Mouse (Mus musculus) small intestine, adult 2 months (tissue): ENCODE results near the gene Plppr2. TPM values are rescaled to one million over a fixed set of nuclear protein-coding genes. Genes with fewer than 3 reads are reported as not detected.

Source experiments
- H3K27ac ChIP-seq: fragments of 200-500 bp; 2 replicates; pipeline ENCODE4 v1.5.1; 2012; ENCODE audit warnings: low read depth, low read length, control low read depth, inconsistent platforms; ENCODE audit not compliant: insufficient read depth
- H3K27me3 ChIP-seq: fragments of 200-500 bp; 2 replicates; pipeline ENCODE4 v1.6.1; 2012; ENCODE audit warnings: mild to moderate bottlenecking, moderate library complexity, low read length, inconsistent platforms; ENCODE audit not compliant: control insufficient read depth, insufficient read depth
- H3K36me3 ChIP-seq: fragments of 200-500 bp; 2 replicates; pipeline ENCODE4 v1.6.1; 2012; ENCODE audit warnings: mild to moderate bottlenecking, low read length, control low read depth, inconsistent platforms; ENCODE audit not compliant: control insufficient read depth, insufficient read depth
- H3K4me1 ChIP-seq: fragments of 200-500 bp; 2 replicates; pipeline ENCODE4 v1.6.1; 2012; ENCODE audit warnings: low read length, inconsistent platforms, mixed read lengths; ENCODE audit not compliant: control insufficient read depth, insufficient read depth, insufficient read length
- H3K4me3 ChIP-seq: fragments of 200-500 bp; 2 replicates; pipeline ENCODE4 v1.5.1; 2012; ENCODE audit warnings: low read depth, mild to moderate bottlenecking, control low read depth, inconsistent platforms, low read length, moderate library complexity
- CTCF ChIP-seq: fragments of 200-500 bp; IDR thresholded peaks from 2 replicates; pipeline ENCODE4 v1.5.1; 2012; ENCODE audit warnings: low read depth, mild to moderate bottlenecking, control low read depth, inconsistent platforms, low read length, moderate library complexity, mixed read lengths; ENCODE audit not compliant: insufficient replicate concordance, insufficient read length; ENCODE audit errors: extremely low read depth
- POLR2A ChIP-seq: fragments of 200-500 bp; IDR thresholded peaks from 2 replicates; pipeline ENCODE4 v1.6.1; 2012; ENCODE audit warnings: low read depth, mild to moderate bottlenecking, control low read depth, inconsistent platforms, low read length, moderate library complexity
- WGBS: fragments of 180-500 bp; shearing (Covaris S2); methylation state at CpG from one replicate; pipeline ENCODE4 v1.1.7; 2018; 5-methylcytosine and 5-hydroxymethylcytosine counted together
- polyA plus RNA-seq: library from polyadenylated mRNA; depleted of rRNA; stranded (reverse); fragments of >200 nt; gene quantifications from 2 replicates; pipeline ENCODE4 v1.2.3, GENCODE M21; 2012

Plppr2 gene
- polyA plus RNA-seq, 1 experiment, result 5.5 TPM

DNA sequence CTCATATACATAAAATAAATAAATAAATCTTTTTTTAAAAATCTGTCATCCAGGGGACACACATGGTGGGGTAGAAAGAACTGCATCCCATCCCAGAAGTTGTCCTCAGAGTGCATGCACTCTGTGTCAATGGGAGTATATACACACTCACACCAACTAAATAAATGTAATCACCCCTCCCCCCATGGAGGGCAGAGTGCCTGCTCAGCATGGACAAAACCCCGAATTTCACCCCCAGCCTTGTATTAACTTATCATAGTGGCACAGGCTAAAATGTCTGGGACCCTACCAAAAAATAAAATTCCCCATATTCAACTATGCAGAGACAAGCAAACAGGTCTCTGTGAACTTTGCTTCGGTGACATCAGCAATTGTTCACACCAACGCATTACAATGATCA lies 17.8 kb downstream of the Plppr2 start:
- TF ChIP-seq CTCF (no peak), POLR2A (no peak)
- H3K36me3 ChIP-seq, result no peaks in the 10 kb centered on the region
- no peak overlapping the region for H3K27ac ChIP-seq
- 0 out of 2 replicates have a peak, but pooled peaks cover 3% of the 10 kb centered on the region for H3K4me1 ChIP-seq
- WGBS, result 47% methylated on average over 3 of the region's 3 CpGs
- no peak overlapping the region for H3K4me3 ChIP-seq
- H3K27me3 ChIP-seq, result no peaks in the 10 kb centered on the region

DNA sequence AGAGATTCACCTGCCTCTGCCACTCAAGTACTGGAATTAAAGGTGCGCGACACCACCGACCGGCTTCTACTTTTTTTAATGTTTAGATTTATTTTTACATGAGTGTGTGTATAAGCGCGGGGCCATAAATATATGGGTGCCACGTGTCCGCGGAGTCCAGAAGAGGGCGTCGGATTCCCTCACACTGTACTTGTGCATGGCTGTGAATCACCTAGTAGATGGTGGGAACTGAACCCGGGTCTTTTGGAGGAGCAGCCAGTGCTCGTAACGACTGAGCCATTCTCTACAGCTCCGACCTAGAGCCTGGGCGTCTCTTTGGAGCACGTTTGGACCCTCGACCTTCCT lies 18.4 kb downstream of the Plppr2 start:
- H3K4me1 ChIP-seq, result 0 out of 2 replicates have a peak, but pooled peaks cover 3% of the 10 kb centered on the region
- H3K27ac ChIP-seq, result peak overlapping the region; percentile 82
- peak overlapping the region; percentile 73 for H3K4me3 ChIP-seq
- no peaks in the 10 kb centered on the region for H3K27me3 ChIP-seq
- no peaks in the 10 kb centered on the region for H3K36me3 ChIP-seq
- no peak for TF ChIP-seq POLR2A
- TF ChIP-seq CTCF, result peak; percentile 25; the same call in 1 of the 2 replicates
- under 1% methylated on average over 18 of the region's 18 CpGs for WGBS

DNA sequence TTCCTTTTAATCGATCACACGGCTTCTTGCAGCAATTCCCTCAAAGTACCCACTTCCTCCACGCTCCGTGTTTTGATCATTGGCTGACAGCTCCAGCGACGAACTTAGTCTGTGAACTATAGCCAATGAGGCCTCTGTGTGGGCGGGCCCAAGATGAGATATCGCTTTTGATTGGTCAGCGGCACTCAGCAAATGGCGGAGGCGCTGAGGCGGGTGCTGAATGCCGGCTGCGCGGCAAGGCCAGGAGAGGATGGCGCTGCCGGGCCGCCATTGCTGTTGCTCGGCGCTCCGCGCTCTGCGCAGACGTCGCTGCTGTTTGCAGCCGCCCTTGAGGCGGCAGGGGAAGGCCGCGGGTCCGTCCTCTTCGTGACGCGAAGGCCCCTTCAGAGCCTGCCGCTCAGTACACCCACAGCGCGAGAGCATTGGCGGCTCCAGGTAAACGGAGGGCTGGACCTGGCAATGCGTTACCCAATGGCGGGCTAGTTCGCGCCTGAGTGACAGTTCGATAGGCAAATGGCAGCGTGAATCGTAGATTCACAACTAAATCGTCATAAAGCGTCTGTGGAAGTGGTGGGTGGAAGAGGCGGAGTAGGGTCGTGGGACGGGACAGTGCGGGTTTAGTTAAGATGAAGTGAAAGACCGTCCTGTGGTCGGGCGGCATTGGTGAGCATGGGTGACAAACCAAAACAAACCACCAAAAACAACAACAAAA lies 18.9 kb downstream of the Plppr2 start, which contains the start of gene Swsap1:
Gene Swsap1 (plus strand): TSS at position 186 of the 712 bp plus-strand sequence.
- WGBS, result under 1% methylated on average over 54 of the region's 54 CpGs
- peaks cover 2% of the 10 kb centered on the region; the same call in 1 of the 2 replicates for H3K27me3 ChIP-seq
- 0 out of 2 replicates have a peak, but pooled peaks cover 3% of the 10 kb centered on the region for H3K4me1 ChIP-seq
- H3K27ac ChIP-seq, result peak within 1 kb of the TSS; percentile 92
- H3K4me3 ChIP-seq, result peak within 1 kb of the TSS; percentile 73
- no peaks in the 10 kb centered on the region for H3K36me3 ChIP-seq
- TF ChIP-seq CTCF, result no peak
- TF ChIP-seq POLR2A, result peak; percentile 38; the same call in 1 of the 2 replicates

DNA sequence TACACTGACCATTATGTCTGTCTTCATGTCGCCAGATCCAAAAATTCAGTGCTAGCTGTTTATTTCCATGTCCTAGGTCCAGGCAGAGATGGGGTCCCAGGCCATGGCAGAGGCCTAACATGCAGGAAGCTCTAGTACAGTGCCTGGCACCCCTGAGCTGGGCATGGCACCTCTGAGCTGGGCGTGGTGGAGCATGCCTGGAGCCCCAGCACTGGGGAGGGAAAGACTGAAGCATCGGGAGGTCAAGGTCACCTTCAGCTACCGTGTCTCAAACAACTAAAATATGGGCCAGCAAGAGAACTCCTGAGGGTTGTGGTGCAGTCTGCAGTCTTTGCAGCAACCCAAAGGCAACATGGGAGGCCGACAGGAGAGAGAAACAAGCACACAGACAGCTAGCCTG lies 21.5 kb downstream of the Plppr2 start:
- WGBS, result 63% methylated on average over 5 of the region's 5 CpGs
- H3K4me3 ChIP-seq, result no peak overlapping the region
- H3K27me3 ChIP-seq, result peaks cover 28% of the 10 kb centered on the region
- H3K27ac ChIP-seq, result no peak overlapping the region
- H3K36me3 ChIP-seq, result no peaks in the 10 kb centered on the region
- no peak for TF ChIP-seq POLR2A
- no peak for TF ChIP-seq CTCF
- H3K4me1 ChIP-seq, result peaks cover 17% of the 10 kb centered on the region

DNA sequence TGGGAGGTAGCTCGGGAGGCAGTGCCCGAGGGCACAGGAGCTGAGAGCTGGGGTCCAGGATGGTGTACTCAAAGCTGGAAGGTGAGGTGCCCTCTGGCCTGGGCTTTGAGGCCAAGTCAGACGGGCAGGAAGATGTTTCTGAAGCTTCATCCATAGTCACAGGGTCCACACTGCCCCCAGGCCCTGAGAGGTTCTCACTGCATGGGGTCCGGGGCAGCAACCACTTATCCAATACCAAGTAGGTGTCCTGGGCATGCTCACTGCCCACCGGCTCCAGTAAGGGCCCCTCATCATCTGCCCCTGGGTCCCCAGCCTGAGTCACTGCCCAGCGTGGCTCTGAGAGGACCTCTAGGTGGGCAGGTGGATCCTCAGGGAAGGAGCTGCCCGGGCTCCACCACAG lies 22.4 kb downstream of the Plppr2 start:
- no peak overlapping the region for H3K4me3 ChIP-seq
- no peaks in the 10 kb centered on the region for H3K36me3 ChIP-seq
- 92% methylated on average over 7 of the region's 7 CpGs for WGBS
- H3K4me1 ChIP-seq, result peaks cover 17% of the 10 kb centered on the region
- no peak overlapping the region for H3K27ac ChIP-seq
- H3K27me3 ChIP-seq, result peaks cover 29% of the 10 kb centered on the region
- TF ChIP-seq CTCF, result no peak
- TF ChIP-seq POLR2A, result no peak

DNA sequence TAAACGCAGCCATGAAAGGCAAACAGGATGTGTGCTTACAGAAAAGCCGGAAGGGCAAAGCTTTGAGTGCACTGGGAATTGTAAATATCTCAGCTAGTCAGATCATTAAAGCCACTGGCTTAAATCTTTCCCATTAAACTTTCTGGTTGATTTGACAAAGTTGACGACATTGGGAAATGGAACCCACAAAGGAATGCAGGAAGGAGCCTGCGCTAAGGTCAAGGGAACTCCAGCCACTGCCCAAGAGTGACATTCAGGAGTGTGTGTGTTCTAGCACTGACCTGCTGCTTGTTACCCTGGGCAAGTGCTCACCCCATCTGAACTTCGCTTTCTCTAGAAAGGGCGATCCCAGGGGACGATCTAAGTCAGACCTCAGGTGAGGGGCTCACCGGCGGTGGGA lies 23.3 kb downstream of the Plppr2 start:
- Histone ChIP-seq H3K27ac (no peak overlapping the region), H3K27me3 (peaks cover 29% of the 10 kb centered on the region), H3K4me3 (no peak overlapping the region), H3K36me3 (no peaks in the 10 kb centered on the region), H3K4me1 (peaks cover 17% of the 10 kb centered on the region)
- TF ChIP-seq CTCF, result no peak
- no peak for TF ChIP-seq POLR2A
- WGBS, result 66% methylated on average over 9 of the region's 9 CpGs

DNA sequence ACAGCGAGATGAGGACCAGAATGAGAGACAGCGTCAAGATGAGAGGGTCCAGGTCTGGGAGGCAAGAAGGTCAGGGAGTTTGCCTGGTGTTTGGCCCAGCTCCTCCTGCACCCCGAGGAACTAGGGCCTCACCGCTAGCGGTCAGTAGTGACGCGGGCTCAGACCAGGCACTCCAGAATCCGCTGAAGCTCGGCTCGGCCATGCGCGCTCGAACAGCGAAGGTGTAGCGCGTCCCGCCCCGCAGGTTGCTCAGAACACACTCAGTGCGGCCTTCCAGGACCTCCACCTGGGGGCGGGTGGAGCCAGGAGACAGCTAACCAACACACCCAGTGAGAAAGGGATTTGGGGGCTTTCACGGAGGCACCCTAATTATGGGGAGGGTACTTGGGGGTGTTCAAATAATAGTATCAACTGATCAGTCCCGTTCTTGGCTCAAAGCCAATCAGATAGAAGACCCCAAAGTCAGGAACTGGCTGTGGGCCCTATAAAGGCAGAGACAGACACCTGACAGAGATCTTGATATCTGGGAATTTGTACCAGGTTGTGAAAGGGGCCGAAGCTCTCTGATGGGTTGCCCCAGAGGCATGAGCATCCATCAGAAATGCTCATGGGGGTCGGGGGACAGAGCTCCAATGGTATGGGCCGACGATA lies 23.9 kb downstream of the Plppr2 start:
- Histone ChIP-seq H3K4me1 (peaks cover 17% of the 10 kb centered on the region), H3K27me3 (peaks cover 29% of the 10 kb centered on the region), H3K4me3 (no peak overlapping the region), H3K27ac (no peak overlapping the region), H3K36me3 (no peaks in the 10 kb centered on the region)
- no peak for TF ChIP-seq CTCF
- no peak for TF ChIP-seq POLR2A
- WGBS, result 25% methylated on average over 26 of the region's 26 CpGs
